Mouse (Mus musculus) G1E (cell line): ENCODE results near the gene Bahcc1. TPM values are rescaled to one million over a fixed set of nuclear protein-coding genes. Genes with fewer than 3 reads are reported as not detected.

Experiments
- ATAC-seq: 2 replicates; pipeline ENCODE4 v1.8.0; 2016; ENCODE audit warnings: mild to moderate bottlenecking; ENCODE audit not compliant: insufficient number of reproducible peaks, poor library complexity, low FRiP score, severe bottlenecking; ENCODE audit errors: extremely low read depth
- DNase-seq: peaks from one replicate; pipeline ENCODE4 v3.0.0; 2012; ENCODE audit warnings: low spot score
- H3K27me3 ChIP-seq: 2 replicates; pipeline ENCODE4 v1.6.1; 2012; ENCODE audit warnings: mild to moderate bottlenecking, low read length, inconsistent platforms; ENCODE audit not compliant: insufficient read depth
- H3K36me3 ChIP-seq: replicated peaks from 2 replicates; pipeline ENCODE3; 2012; ENCODE audit warnings: mild to moderate bottlenecking, inconsistent platforms
- H3K4me1 ChIP-seq: 2 replicates; pipeline ENCODE4 v1.6.1; 2012; ENCODE audit warnings: low read depth, low read length, inconsistent platforms, mixed read lengths; ENCODE audit not compliant: insufficient read depth
- H3K4me3 ChIP-seq: 2 replicates; pipeline ENCODE4 v1.5.1; 2012; ENCODE audit warnings: low read depth, mild to moderate bottlenecking, inconsistent platforms, low read length, moderate library complexity, mixed read lengths
- H3K9me3 ChIP-seq: replicated peaks from 2 replicates; pipeline ENCODE4 v1.6.1; 2012; ENCODE audit warnings: inconsistent platforms
- CTCF ChIP-seq: IDR thresholded peaks from 2 replicates; pipeline ENCODE4 v1.5.1; 2012; ENCODE audit warnings: low read depth, low read length, inconsistent platforms, mixed read lengths
- GATA1 ChIP-seq: IDR thresholded peaks from 2 replicates; pipeline ENCODE4 v1.6.1; 2012; ENCODE audit warnings: borderline replicate concordance, low read length, inconsistent platforms, mixed read lengths
- GATA2 ChIP-seq: IDR thresholded peaks from 2 replicates; pipeline ENCODE4 v1.6.1; 2012; ENCODE audit warnings: low read depth, low read length, inconsistent platforms, borderline replicate concordance
- POLR2AphosphoS5 ChIP-seq: IDR thresholded peaks from 2 replicates; pipeline ENCODE4 v1.6.1; 2012; ENCODE audit warnings: low read depth, low read length, inconsistent platforms; ENCODE audit not compliant: insufficient replicate concordance
- TAL1 ChIP-seq: conservative IDR thresholded peaks from 2 replicates; pipeline ENCODE4 v1.6.1; 2012; ENCODE audit warnings: low read depth, low read length, inconsistent platforms, mixed read lengths
- polyA plus RNA-seq: library from polyadenylated mRNA; stranded (reverse); fragments of >175 nt; gene quantifications from 2 replicates; pipeline ENCODE4 v1.2.3, GENCODE M21; 2012
- total RNA-seq, 2 experiments: library from RNA; stranded (forward) in 1 of 2; stranded (reverse) in 1 of 2; fragments of 200-1000 nt in 1 of 2; fragments of >200 nt in 1 of 2; fragmentation: Nextera tagmentation in 1 of 2; gene quantifications; 2 replicates each; pipeline ENCODE4 v1.2.3; 2014 to 2017

The Bahcc1 gene
- total and polyA plus RNA-seq, 3 experiments = 0.05 to 0.50 TPM; not detected in 1

- Histone ChIP-seq H3K4me3 (no peak overlapping the region), H3K9me3 (no peaks in the 10 kb centered on the region), H3K27me3 (peaks cover 42% of the 10 kb centered on the region; the same call in 1 of the 2 replicates), H3K4me1 (no peaks in the 10 kb centered on the region), H3K36me3 (no peaks in the 10 kb centered on the region)
- ATAC-seq = no peak
- DNase-seq = no peak
- TF ChIP-seq POLR2AphosphoS5 (no peak), TAL1 (no peak), GATA1 (no peak), GATA2 (no peak), CTCF (no peak)
These were observed 30.4 kb downstream of the Bahcc1 start for GRCm38 (mm10) chr11:120263176-120263575.

GRCm38 (mm10) chr11:120264008-120264407 is 31.3 kb downstream of the Bahcc1 start:
- H3K36me3 ChIP-seq = no peaks in the 10 kb centered on the region
- TF ChIP-seq GATA1 (no peak), POLR2AphosphoS5 (no peak), TAL1 (no peak), CTCF (no peak), GATA2 (no peak)

GRCm38 (mm10) chr11:120265458-120265857 is 32.7 kb downstream of the Bahcc1 start:
- DNase-seq = no peak
- TF ChIP-seq GATA2 = no peak
- no peak for TF ChIP-seq TAL1
- TF ChIP-seq POLR2AphosphoS5 = no peak
- ATAC-seq = no peak
- H3K4me1 ChIP-seq = no peaks in the 10 kb centered on the region
- peaks cover 38% of the 10 kb centered on the region for H3K27me3 ChIP-seq
- no peak overlapping the region for H3K4me3 ChIP-seq
- H3K9me3 ChIP-seq = no peaks in the 10 kb centered on the region
- H3K36me3 ChIP-seq = no peaks in the 10 kb centered on the region

More at GRCm38 (mm10) chr11:120264008-120264407, 31.3 kb downstream of the Bahcc1 start:
- H3K27me3 ChIP-seq = peaks cover 43% of the 10 kb centered on the region
- H3K4me3 ChIP-seq = no peak overlapping the region
- ATAC-seq = no peak
- no peak for DNase-seq
- no peaks in the 10 kb centered on the region for H3K4me1 ChIP-seq
- H3K9me3 ChIP-seq = no peaks in the 10 kb centered on the region

GRCm38 (mm10) chr11:120266259-120266758 is 33.6 kb downstream of the Bahcc1 start:
- Histone ChIP-seq H3K36me3 (no peaks in the 10 kb centered on the region), H3K4me1 (no peaks in the 10 kb centered on the region), H3K27me3 (peaks cover 31% of the 10 kb centered on the region), H3K9me3 (no peaks in the 10 kb centered on the region), H3K4me3 (no peak overlapping the region)
- no peak for DNase-seq
- no peak for TF ChIP-seq POLR2AphosphoS5
- no peak for TF ChIP-seq GATA2
- no peak for TF ChIP-seq TAL1
- no peak for TF ChIP-seq CTCF
- no peak for TF ChIP-seq GATA1
- no peak for ATAC-seq

- H3K36me3 ChIP-seq = no peaks in the 10 kb centered on the region
- peaks cover 34% of the 10 kb centered on the region for H3K27me3 ChIP-seq
- H3K4me1 ChIP-seq = no peaks in the 10 kb centered on the region
- no peaks in the 10 kb centered on the region for H3K9me3 ChIP-seq
- H3K4me3 ChIP-seq = no peak overlapping the region
- TF ChIP-seq GATA2 = no peak
- no peak for TF ChIP-seq GATA1
- TF ChIP-seq TAL1 = no peak
- TF ChIP-seq CTCF = no peak
- TF ChIP-seq POLR2AphosphoS5 = no peak
- no peak for ATAC-seq
- no peak for DNase-seq
These were observed 34.5 kb downstream of the Bahcc1 start for GRCm38 (mm10) chr11:120267274-120267673.

- TF ChIP-seq TAL1 = no peak
- no peak for TF ChIP-seq POLR2AphosphoS5
- TF ChIP-seq GATA2 = no peak
- no peak for TF ChIP-seq CTCF
- TF ChIP-seq GATA1 = no peak
- Histone ChIP-seq H3K9me3 (no peaks in the 10 kb centered on the region), H3K4me1 (no peaks in the 10 kb centered on the region), H3K36me3 (no peaks in the 10 kb centered on the region), H3K4me3 (no peak overlapping the region), H3K27me3 (peaks cover 37% of the 10 kb centered on the region)
- DNase-seq (no peak), ATAC-seq (no peak)
These were observed 34.9 kb downstream of the Bahcc1 start for GRCm38 (mm10) chr11:120267676-120268075.
